Mouse (Mus musculus): Measurements from ENCODE around the gene Tnxb. TPM values are rescaled to one million over a fixed set of nuclear protein-coding genes. Genes with fewer than 3 reads are reported as not detected.

Gene Tnxb
- total RNA-seq, 1 experiment from 2014 or later: not detected

DNA sequence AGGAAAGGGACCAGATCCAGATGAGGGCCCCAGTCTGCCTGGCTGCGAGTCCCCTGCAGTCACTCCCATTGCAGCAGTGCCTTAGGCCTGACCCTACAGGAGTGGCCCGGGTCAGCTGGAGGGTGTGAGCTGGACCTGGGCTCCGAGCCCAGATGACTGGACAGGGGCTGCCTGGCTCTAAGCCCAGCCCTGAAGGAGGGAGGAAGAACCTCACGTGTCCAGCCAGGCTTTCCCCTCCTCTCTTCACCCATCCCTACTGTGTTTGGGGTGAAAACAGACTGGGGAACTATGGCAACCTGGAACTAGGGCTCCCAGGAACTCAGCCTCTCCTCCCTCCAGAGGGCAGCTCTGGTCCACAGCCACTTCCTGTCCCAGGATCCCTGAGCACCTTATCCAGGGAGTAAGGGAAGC lies 14.7 kb upstream of the Tnxb start:
- no peak for ATAC-seq (ENCODE audit: extremely low read depth, insufficient number of reproducible peaks, low FRiP score, poor library complexity, severe bottlenecking)

DNA sequence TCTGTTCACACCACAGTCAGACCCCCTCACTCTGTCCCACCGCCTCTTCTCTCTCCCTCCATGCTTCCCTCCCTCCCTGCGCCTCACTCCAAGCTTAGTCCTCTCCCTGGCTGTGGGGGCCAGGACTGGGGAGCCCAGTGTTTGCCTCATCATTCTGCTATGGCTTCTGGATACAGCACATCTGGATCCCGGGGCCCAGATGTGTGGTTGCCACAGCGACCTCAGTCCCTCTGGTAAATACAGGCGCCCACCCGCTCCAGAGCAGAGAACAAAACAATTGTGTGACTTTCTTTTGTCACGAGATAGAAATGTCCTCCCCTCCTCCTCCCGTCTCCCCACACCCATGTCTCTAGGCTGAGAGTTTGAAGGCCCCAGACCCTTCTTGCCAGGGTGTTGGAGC lies 13.7 kb upstream of the Tnxb start:
- no peak for ATAC-seq (ENCODE audit: extremely low read depth, insufficient number of reproducible peaks, low FRiP score, poor library complexity, severe bottlenecking)

DNA sequence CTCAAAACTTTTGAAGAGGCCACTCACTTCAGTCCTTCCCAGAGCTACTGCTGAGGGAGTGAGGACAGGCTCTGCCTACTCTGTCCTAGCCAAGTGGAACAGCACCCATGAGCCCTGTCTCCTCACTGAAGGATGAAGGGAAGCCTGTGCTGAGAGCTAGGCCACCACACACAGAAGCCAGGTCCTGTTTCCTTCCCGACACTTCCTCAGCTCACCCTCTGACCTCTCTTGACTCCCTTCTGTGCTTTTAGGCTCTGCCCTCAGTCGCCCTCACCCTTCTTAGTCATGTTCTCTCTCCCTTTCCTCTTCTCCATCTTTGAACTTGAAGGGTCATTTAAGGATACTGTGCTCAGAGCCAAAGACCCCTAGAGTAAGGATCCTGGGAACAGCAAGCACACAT lies 13.1 kb upstream of the Tnxb start:
- no peak for ATAC-seq (ENCODE audit: extremely low read depth, insufficient number of reproducible peaks, low FRiP score, poor library complexity, severe bottlenecking)

DNA sequence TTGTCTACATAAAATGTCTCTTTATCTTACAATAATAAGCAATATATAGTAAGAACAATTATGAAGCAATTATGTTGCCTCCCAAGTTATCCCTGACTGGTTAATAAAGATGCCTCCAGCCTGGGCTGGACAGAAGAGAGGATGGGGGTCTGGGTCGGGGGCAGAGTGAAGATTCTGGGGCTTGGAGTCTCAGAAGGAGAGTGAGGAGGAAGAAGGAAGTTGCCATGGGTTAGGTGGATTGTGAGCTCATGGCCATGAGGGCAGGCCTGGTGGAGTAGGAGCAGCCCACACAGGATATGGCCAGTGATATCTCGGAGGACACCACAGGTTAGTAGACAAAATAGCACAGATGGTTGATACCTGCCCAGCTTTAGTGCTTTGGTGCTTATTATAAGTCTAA lies 12.2 kb upstream of the Tnxb start:
- no peak for ATAC-seq (ENCODE audit: extremely low read depth, insufficient number of reproducible peaks, low FRiP score, poor library complexity, severe bottlenecking)

DNA sequence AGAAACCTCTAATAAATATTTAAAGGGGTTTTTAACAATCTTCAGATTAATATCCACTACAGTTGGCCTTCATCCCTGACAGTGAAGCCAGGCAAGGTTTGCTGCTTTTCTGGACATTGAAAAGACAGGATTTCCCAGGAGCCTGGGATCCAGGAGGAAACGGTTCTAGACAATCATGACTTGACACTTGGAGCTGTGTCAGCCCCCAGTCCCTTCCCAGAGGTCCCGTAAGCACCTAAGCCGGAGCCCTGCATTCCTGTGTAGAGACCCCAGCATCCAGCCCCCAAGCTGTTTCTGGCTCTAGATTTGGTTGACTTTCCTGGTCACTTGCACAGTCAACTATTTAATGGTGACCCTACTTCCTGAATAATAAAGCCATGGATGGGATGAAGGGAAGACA lies 11.7 kb upstream of the Tnxb start:
- ATAC-seq (ENCODE audit: extremely low read depth, insufficient number of reproducible peaks, low FRiP score, poor library complexity, severe bottlenecking): no peak

DNA sequence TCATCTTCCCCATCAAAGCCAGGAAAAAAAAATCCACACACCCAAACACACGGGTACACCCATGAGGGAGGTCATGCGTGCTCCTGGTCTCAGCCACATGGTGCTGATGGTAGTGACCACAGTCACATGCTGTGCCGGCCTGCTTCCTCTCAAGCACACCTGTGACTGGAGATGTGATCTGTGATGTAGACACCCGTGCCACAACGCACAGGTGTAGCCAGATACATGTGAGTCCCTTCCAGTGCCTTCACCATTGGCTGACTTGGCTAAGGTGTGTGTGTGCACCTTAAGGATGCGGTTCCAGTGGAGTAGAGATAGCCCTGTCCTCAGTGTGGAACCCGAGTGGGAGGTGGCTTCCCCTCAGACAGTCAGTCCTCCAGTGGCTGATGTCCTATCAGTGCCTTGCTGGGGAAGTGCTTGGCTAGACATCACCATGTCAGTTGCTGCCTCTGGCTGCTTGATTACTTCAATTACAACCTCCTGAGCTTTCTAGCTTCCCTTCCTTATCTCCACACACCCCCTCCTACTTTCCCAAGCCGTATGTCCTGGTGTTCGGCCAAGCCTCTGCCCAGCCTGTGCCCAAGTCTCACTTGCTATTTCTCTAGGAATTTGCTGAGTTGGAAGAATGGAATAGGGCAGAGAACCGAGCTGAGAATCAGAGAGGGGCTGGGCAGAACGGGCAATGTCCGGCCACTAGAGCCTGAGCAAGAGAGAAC lies 11.0 kb upstream of the Tnxb start:
- ATAC-seq (ENCODE audit: extremely low read depth, insufficient number of reproducible peaks, low FRiP score, poor library complexity, severe bottlenecking): no peak

DNA sequence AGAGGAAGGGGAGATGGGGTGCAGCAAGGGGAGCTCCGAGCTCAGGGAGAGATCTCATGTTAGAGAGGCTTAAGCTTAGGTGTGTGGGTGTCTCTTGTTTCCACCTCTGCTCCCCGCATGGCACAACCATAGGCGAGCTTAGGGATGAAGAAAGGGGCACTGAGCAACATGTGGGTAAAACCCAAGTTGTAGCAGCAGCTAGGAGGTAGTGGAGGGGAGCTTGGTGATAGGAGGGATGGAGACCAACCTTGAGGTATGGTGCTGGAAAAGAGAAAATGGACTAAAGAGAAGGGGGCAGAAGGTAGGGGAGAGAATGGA lies 10.5 kb upstream of the Tnxb start:
- ATAC-seq (ENCODE audit: extremely low read depth, insufficient number of reproducible peaks, low FRiP score, poor library complexity, severe bottlenecking): no peak

DNA sequence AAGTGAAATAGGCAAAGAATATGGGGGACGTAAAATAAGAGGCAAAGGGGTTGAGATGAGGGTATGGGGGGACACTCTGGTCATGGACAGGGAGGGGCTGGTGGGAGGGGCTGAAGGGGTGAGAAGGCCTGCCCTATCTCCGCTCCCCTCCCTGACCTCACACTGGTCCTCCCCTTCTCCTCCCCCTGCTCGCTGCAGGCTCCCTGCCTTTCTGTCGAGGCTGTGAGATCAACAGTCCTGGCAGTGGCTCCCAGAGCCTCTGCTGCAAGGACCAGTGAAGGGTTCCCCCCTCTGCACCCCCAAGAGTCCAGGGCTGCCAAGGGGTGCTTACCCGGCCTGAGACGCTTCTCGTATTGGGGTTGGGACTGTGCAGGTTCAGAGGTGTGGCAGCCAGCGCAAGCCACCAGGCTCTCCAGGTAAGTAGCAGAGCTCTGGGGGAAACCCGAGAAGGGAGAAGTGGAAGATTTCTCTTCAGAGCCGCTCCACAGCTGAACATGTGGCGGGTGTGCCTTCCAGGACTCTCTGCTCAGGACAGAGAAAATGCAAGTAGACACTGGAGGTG lies 10.0 kb upstream of the Tnxb start:
- ATAC-seq (ENCODE audit: extremely low read depth, insufficient number of reproducible peaks, low FRiP score, poor library complexity, severe bottlenecking): no peak

DNA sequence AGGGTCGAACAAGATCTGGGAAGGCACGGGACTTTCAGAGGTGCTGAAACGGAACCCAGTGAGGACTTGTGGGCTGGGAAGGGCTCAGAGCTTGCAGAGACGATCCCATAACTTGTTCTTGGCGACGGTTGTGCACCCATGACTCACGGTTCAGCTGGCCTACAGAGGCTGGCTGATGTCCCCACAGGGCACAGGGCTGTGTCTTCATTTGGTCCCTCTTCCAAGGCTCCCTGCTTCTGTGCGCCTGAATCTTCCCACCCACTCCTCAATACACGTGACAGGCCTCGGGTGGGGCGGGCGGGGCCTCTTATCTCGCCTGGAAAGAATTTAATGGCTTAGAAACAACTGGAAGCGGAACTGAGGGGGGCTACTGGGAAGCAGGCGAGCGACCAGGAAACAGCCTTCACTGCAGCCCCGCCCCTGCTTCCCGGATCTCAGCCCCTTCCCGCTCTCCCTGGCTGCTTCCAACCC lies 9.2 kb upstream of the Tnxb start:
- no peak for ATAC-seq (ENCODE audit: extremely low read depth, insufficient number of reproducible peaks, low FRiP score, poor library complexity, severe bottlenecking)

DNA sequence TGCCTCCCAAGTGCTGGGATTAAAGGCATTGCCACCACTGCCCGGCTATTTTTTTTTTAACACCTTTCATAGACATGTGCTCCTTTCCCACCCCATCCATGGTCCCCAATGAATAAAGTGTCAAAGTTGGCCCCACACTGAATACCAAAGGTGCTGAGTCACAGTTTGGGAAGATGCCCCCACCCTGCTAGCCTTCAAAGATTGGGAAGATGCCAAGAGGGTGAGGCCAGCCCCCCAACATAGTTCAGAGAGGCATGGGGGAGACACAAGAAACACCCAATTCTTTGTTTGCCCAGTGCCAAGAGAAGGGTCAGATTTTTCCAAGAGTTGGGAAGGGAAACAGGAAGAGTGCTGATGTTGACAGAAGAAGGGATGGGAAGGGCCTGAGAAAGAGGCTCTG lies 7.9 kb upstream of the Tnxb start:
- ATAC-seq (ENCODE audit: extremely low read depth, insufficient number of reproducible peaks, low FRiP score, poor library complexity, severe bottlenecking): no peak

DNA sequence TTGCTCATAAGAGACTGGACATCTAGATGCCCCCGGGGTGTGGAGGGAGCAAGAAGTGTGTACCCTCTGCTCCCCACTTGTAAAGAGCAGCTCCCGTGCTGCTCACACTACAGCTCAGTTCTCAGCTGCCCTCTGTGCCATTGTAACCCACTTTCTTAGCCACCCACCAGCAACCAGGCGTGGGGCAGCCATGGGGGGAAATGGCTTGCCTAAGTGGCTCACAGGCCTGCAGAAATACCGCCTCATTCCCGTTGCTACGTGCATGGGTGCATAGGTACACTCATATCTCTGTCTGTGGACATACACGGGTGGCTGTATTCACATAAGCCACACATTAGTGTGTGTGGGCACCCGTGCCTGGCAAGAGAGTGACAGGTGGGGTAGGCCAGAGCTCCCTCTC lies 7.4 kb upstream of the Tnxb start:
- ATAC-seq (ENCODE audit: extremely low read depth, insufficient number of reproducible peaks, low FRiP score, poor library complexity, severe bottlenecking): no peak

DNA sequence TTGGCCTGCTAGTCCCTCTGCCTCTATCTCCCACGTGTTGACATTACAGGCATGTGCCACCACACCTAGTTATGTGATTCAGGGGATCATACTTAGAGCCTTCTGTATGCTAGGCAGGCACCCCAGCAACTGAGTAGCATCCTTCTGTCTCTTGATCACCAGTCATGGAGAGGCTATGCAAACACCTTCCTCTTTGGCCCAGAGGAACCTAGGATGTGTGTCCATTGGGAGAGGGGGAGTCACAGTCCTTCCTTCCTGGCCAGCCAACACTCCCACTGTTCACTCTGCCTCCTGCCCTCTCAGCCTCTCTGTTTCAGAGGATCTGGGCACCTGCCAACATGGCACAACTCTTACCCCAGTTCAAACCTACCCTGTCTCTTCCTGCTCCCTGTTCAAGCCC lies 6.8 kb upstream of the Tnxb start:
- no peak for ATAC-seq (ENCODE audit: extremely low read depth, insufficient number of reproducible peaks, low FRiP score, poor library complexity, severe bottlenecking)

DNA sequence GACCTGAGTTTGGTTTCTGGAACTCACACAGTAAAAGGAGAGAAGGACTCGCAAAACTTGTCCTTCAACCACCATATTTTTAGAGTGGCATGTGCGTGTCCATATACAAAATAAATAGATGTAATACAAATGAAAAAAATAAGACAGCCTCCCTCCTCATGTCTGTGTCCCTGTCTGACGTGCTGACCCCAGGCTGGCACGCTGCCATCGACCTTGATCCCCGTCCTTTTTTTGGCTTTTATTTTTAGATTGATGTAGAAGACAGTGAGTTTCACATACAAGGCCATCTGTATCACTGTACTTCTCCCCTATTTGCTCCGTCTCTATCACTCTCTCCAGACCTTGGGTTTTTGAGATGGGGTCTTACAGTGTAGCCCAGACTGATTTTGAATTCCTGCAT lies 5.9 kb upstream of the Tnxb start:
- no peak for ATAC-seq (ENCODE audit: extremely low read depth, insufficient number of reproducible peaks, low FRiP score, poor library complexity, severe bottlenecking)

DNA sequence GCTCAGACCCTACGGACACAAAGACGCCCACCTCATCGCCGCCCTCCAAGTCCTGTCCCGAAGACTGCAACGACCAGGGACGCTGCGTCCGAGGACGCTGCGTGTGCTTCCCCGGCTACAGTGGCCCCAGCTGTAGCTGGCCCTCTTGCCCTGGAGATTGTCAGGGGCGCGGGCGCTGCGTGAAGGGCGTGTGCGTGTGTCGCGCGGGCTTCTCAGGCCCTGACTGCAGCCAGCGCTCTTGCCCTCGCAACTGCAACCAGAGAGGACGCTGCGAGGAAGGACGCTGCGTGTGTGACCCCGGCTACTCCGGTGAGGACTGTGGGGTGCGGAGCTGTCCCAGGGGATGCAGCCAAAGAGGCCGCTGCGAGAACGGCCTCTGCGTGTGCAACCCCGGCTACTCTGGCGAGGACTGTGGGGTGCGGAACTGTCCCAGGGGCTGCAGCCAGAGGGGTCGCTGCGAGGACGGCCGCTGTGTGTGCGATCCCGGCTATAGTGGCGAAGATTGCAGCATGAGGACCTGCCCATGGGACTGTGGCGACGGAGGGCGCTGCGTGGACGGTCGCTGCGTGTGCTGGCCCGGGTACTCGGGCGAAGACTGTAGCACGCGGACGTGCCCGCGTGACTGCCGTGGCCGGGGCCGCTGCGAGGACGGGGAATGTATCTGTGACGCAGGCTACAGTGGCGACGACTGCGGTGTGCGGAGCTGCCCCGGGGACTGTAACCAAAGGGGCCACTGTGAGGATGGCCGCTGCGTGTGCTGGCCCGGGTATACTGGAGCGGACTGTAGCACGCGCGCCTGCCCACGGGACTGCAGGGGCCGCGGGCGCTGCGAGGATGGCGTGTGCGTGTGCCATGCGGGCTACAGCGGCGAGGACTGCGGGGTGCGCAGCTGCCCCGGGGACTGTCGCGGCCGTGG lies 1.1 kb downstream of the Tnxb start:
- no peak for ATAC-seq (ENCODE audit: extremely low read depth, insufficient number of reproducible peaks, low FRiP score, poor library complexity, severe bottlenecking)

DNA sequence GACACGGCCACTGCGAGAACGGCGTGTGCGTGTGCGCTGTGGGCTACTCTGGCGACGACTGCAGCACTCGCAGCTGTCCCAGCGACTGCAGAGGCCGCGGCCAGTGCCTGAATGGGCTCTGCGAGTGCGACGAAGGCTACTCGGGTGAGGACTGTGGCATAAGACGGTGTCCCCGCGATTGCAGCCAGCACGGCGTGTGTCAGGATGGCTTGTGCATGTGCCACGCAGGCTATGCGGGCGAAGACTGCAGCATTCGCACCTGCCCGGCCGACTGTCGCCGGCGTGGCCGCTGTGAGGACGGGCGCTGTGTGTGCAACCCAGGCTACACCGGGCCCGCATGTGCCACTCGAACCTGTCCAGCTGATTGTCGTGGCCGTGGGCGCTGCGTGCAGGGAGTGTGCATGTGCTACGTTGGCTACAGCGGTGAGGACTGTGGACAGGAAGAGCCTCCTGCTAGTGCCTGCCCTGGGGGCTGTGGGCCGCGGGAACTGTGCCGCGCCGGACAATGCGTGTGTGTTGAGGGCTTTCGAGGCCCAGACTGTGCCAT lies 2.0 kb downstream of the Tnxb start:
- ATAC-seq (ENCODE audit: extremely low read depth, insufficient number of reproducible peaks, low FRiP score, poor library complexity, severe bottlenecking): no peak

DNA sequence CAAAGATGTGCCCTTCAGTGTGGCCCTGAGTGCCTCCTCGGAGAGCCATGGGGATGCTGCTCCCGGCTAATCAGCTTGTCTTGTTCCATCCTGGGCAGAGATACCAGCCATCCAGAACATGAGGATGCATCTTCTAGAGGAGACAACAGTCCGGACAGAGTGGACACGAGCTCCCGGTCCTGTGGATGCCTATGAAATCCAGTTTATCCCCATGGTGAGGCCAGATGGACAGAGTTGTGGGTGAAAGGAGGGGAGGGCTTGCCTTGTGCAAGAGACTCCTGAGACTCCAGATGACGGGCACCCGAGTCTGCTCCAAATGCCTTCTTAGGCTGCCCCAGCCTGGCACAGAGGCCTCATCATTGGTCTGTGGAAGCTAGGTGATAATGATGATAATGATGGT lies 2.8 kb downstream of the Tnxb start:
- ATAC-seq (ENCODE audit: extremely low read depth, insufficient number of reproducible peaks, low FRiP score, poor library complexity, severe bottlenecking): no peak

DNA sequence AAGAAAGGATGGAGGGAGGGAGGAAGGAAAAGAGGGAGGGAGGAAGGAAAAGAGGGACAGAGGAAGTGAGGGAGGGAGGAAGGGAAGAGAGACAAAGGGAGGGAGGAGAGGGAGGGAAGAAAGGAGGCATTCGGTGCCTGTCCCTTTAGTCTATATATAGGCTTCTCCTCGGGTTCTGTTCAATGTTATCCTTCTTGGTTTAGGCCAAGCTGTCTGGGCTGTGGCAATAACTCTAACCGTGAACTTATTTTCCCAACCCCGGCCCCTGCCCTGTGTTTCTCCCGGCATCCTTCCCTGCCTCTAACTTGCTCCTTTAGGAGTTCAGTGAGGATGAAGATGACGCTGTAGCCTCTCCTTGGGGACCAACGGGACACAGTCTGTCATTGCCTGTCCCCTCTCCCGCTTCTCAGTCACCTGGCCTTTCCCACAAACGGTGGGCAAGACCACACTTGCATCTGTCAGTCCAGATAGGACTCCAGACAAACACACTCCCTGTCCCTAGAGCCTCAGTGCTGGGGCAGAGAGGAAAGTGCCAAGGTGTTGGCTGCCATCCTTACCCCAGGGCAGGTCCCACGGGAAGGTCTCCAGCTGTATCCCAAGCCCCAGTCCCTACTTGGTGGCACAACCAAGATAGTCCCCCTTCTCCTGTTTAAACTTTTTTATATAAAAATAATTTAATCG lies 4.3 kb downstream of the Tnxb start:
- ATAC-seq (ENCODE audit: extremely low read depth, insufficient number of reproducible peaks, low FRiP score, poor library complexity, severe bottlenecking): no peak

DNA sequence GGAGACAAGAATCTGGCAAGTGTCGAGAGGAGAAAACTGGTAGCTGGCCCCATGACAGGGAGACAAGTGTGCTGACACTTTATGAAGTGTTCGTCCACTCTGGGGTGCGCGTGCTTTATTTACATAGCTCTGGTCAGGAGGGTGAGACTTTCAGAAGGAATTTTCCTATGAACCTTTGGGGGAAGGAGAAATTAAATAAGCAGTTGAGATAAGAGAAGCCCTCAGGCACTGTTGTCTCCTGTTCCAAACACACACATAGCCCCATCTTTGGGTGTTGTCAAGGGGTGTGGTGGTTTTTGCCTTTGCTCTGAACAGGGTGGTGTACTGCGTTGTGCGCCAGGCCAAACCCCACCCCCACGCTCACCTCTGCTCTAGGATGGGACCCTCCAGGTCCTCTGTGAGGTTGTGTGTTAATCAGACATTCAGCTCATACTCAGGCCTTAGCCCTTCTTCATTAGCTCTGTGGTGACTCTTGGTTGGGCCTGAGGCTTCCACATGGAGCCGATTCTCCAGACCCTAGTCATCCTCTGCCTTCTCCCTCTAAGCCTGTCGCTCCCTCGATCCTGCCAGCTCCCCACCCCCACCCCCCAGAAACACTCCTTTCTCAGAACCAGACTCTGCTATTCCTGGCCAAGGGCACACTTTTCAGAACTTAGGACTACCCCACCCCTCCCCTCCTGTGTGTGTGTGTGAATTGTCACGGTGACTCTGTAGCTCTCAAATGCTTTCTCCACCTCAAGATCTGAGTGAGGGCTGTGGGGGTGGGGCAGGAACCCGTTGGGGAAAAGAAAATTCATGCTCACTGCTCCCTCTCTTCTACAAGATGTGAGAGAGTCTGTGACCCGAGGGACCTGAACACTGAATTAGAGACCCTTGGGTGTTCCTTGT lies 5.1 kb downstream of the Tnxb start:
- ATAC-seq (ENCODE audit: extremely low read depth, insufficient number of reproducible peaks, low FRiP score, poor library complexity, severe bottlenecking): no peak

DNA sequence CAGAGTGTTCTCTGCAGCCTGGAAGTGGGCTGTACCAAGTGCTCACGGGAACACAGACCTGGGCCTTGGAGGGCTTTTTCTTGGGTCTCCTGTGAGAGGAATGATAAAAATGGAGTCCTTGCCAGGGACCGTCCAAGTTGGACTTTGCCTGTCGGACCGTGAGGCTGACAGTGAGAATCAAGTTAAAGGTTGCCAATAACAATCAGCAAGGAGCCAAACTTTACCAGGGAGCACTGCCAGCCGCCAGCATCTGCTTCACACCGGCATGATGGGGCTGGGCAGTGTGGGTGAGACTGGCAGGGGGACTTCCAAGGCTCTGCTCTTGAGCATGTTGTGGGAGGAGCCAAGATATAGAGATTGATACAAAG lies 5.7 kb downstream of the Tnxb start:
- no peak for ATAC-seq (ENCODE audit: extremely low read depth, insufficient number of reproducible peaks, low FRiP score, poor library complexity, severe bottlenecking)
